Mouse (Mus musculus) myocyte (in vitro differentiated cells): ENCODE measurements around the gene Map2k5.

Experiments
- CEBPB ChIP-seq: IDR thresholded peaks from 2 replicates; pipeline ENCODE4 v1.6.1; 2011; ENCODE audit warnings: mild to moderate bottlenecking, moderate library complexity; ENCODE audit not compliant: poor library complexity, insufficient read depth, severe bottlenecking
- MYOD1 ChIP-seq, 3 experiments: IDR thresholded peaks; one replicate each; pipeline ENCODE4 v1.6.1; 2011; ENCODE audit warnings: control low read depth in 2 of 3, low read depth in 2 of 3, mild to moderate bottlenecking in 2 of 3, moderate library complexity in 1 of 3; ENCODE audit not compliant: insufficient read length in 2 of 3, control insufficient read depth in 1 of 3
- POLR2A ChIP-seq: IDR thresholded peaks from one replicate; pipeline ENCODE4 v1.6.1; 2011; ENCODE audit warnings: low read depth, mild to moderate bottlenecking, control low read depth, moderate library complexity; ENCODE audit not compliant: insufficient read length
- TCF12 ChIP-seq: IDR thresholded peaks from one replicate; pipeline ENCODE4 v1.6.1; 2011; ENCODE audit warnings: mild to moderate bottlenecking, control low read depth; ENCODE audit not compliant: poor library complexity, insufficient read depth, severe bottlenecking

GRCm38 (mm10) chr9:63135801-63136200 lies 241.9 kb downstream of the Map2k5 start:
- TF ChIP-seq CEBPB (no peak), MYOD1 (IDR thresholded peaks at IDR 0.05; ENCODE audit: control insufficient read depth in 1 of 3, insufficient read length in 2 of 3, low read depth in 2 of 3) (no peak), POLR2A (no peak), TCF12 (no peak)
